Mouse (Mus musculus): Measurements from ENCODE around the gene Fdxr.

- no peak for TF ChIP-seq CTCF (IDR thresholded peaks at IDR 0.05; ENCODE audit: borderline replicate concordance, insufficient read depth, low read depth, low read length)
- no peak for TF ChIP-seq POLR2A (IDR thresholded peaks at IDR 0.05; ENCODE audit: borderline replicate concordance, insufficient read depth, low read length)
These were observed 49.9 kb downstream of the Fdxr start for GRCm38 (mm10) chr11:115226811-115227491.
